Mouse (Mus musculus): ENCODE data around the gene Nab2. TPM values are rescaled to one million over a fixed set of nuclear protein-coding genes. Genes with fewer than 3 reads are reported as not detected.

Nab2 gene
- polyA plus RNA-seq, 1 experiment from 2014 or later = 5.5 TPM

GRCm38 (mm10) chr10:127667269-127668092 lies 887 bp downstream of the Nab2 start:
- H3K4me2 ChIP-seq (ENCODE audit: low read depth, low read length, severe bottlenecking) = peak overlapping the region; percentile 95
- ATAC-seq (replicated peaks; ENCODE audit: low FRiP score) = peak; percentile 32; the same call in 1 of the 2 replicates
- peak; percentile 81 for DNase-seq (ENCODE audit: low spot score)
- WGBS = 3% methylated on average over 33 of the region's 35 CpGs
- H3K9me3 ChIP-seq (ENCODE audit: control insufficient read depth, low read length) = no peaks in the 10 kb centered on the region
- peaks cover 58% of the 10 kb centered on the region for H3K27me3 ChIP-seq (ENCODE audit: control insufficient read depth, insufficient read depth, low read length)
- H3K4me3 ChIP-seq (ENCODE audit: low read depth, low read length) = peak overlapping the region; percentile 54
- H3K27ac ChIP-seq (ENCODE audit: low read depth, low read length) = peak overlapping the region; percentile 75; the same call in 1 of the 2 replicates
- peak overlapping the region; percentile 61 for H3K9ac ChIP-seq (ENCODE audit: low read length)
- H3K36me3 ChIP-seq (ENCODE audit: control insufficient read depth, insufficient read depth, low read length) = no peaks in the 10 kb centered on the region
- H3K4me1 ChIP-seq (replicated peaks; ENCODE audit: control insufficient read depth, insufficient read depth, low read length) = peaks cover 25% of the 10 kb centered on the region

- DNase-seq (ENCODE audit: low spot score) (peak; percentile 83), ATAC-seq (replicated peaks; ENCODE audit: low FRiP score) (peak; percentile 60)
- peak within 1 kb of the TSS; percentile 75; the same call in 1 of the 2 replicates for H3K27ac ChIP-seq (ENCODE audit: low read depth, low read length)
- no peaks in the 10 kb centered on the region for H3K36me3 ChIP-seq (ENCODE audit: control insufficient read depth, insufficient read depth, low read length)
- under 1% methylated on average over 58 of the region's 73 CpGs for WGBS
- H3K4me1 ChIP-seq (replicated peaks; ENCODE audit: control insufficient read depth, insufficient read depth, low read length) = peaks cover 31% of the 10 kb centered on the region
- peak within 1 kb of the TSS; percentile 95 for H3K4me2 ChIP-seq (ENCODE audit: low read depth, low read length, severe bottlenecking)
- H3K27me3 ChIP-seq (ENCODE audit: control insufficient read depth, insufficient read depth, low read length) = peaks cover 63% of the 10 kb centered on the region
- peak within 1 kb of the TSS; percentile 61 for H3K9ac ChIP-seq (ENCODE audit: low read length)
- peak within 1 kb of the TSS; percentile 54 for H3K4me3 ChIP-seq (ENCODE audit: low read depth, low read length)
- H3K9me3 ChIP-seq (ENCODE audit: control insufficient read depth, low read length) = no peaks in the 10 kb centered on the region
Measured at GRCm38 (mm10) chr10:127666501-127667268, 1.7 kb downstream of the Nab2 start, which contains the start of gene Nemp1. Nemp1 (plus strand) TSS chr10:127666901.

GRCm38 (mm10) chr10:127665366-127666181 lies 2.8 kb downstream of the Nab2 start:
- no peaks in the 10 kb centered on the region for H3K9me3 ChIP-seq (ENCODE audit: control insufficient read depth, low read length)
- peaks cover 34% of the 10 kb centered on the region for H3K4me1 ChIP-seq (replicated peaks; ENCODE audit: control insufficient read depth, insufficient read depth, low read length)
- DNase-seq (ENCODE audit: low spot score) = peak; percentile 68
- H3K4me2 ChIP-seq (ENCODE audit: low read depth, low read length, severe bottlenecking) = peak overlapping the region; percentile 95
- H3K27ac ChIP-seq (ENCODE audit: low read depth, low read length) = no peak overlapping the region
- no peaks in the 10 kb centered on the region for H3K36me3 ChIP-seq (ENCODE audit: control insufficient read depth, insufficient read depth, low read length)
- H3K4me3 ChIP-seq (ENCODE audit: low read depth, low read length) = peak overlapping the region; percentile 54
- ATAC-seq (replicated peaks; ENCODE audit: low FRiP score) = no peak
- H3K27me3 ChIP-seq (ENCODE audit: control insufficient read depth, insufficient read depth, low read length) = peaks cover 69% of the 10 kb centered on the region
- 2% methylated on average over 14 of the region's 14 CpGs for WGBS
- peak overlapping the region; percentile 61 for H3K9ac ChIP-seq (ENCODE audit: low read length)

- Histone ChIP-seq H3K9ac (ENCODE audit: low read length) (no peak overlapping the region), H3K36me3 (ENCODE audit: control insufficient read depth, insufficient read depth, low read length) (no peaks in the 10 kb centered on the region), H3K4me3 (ENCODE audit: low read depth, low read length) (no peak overlapping the region), H3K9me3 (ENCODE audit: control insufficient read depth, low read length) (no peaks in the 10 kb centered on the region), H3K27ac (ENCODE audit: low read depth, low read length) (no peak overlapping the region), H3K4me1 (replicated peaks; ENCODE audit: control insufficient read depth, insufficient read depth, low read length) (peaks cover 34% of the 10 kb centered on the region), H3K27me3 (ENCODE audit: control insufficient read depth, insufficient read depth, low read length) (peaks cover 69% of the 10 kb centered on the region), H3K4me2 (ENCODE audit: low read depth, low read length, severe bottlenecking) (no peak overlapping the region)
- ATAC-seq (replicated peaks; ENCODE audit: low FRiP score) (no peak), DNase-seq (ENCODE audit: low spot score) (no peak)
- 16% methylated on average over 13 of the region's 13 CpGs for WGBS
Measured at GRCm38 (mm10) chr10:127664891-127665290, 3.5 kb downstream of the Nab2 start.

- 12% methylated on average over 16 of the region's 16 CpGs for WGBS
- Histone ChIP-seq H3K4me1 (replicated peaks; ENCODE audit: control insufficient read depth, insufficient read depth, low read length) (peaks cover 34% of the 10 kb centered on the region), H3K27ac (ENCODE audit: low read depth, low read length) (no peak overlapping the region)
Measured at GRCm38 (mm10) chr10:127664166-127664565, 4.2 kb downstream of the Nab2 start.

GRCm38 (mm10) chr10:127663590-127663989 lies 4.8 kb downstream of the Nab2 start:
- DNase-seq (ENCODE audit: low spot score) (no peak), ATAC-seq (replicated peaks; ENCODE audit: low FRiP score) (no peak)
- peaks cover 69% of the 10 kb centered on the region for H3K27me3 ChIP-seq (ENCODE audit: control insufficient read depth, insufficient read depth, low read length)
- no peaks in the 10 kb centered on the region for H3K36me3 ChIP-seq (ENCODE audit: control insufficient read depth, insufficient read depth, low read length)
- no peak overlapping the region for H3K4me2 ChIP-seq (ENCODE audit: low read depth, low read length, severe bottlenecking)
- no peak overlapping the region for H3K27ac ChIP-seq (ENCODE audit: low read depth, low read length)
- no peaks in the 10 kb centered on the region for H3K9me3 ChIP-seq (ENCODE audit: control insufficient read depth, low read length)
- no peak overlapping the region for H3K9ac ChIP-seq (ENCODE audit: low read length)
- H3K4me3 ChIP-seq (ENCODE audit: low read depth, low read length) = no peak overlapping the region
- H3K4me1 ChIP-seq (replicated peaks; ENCODE audit: control insufficient read depth, insufficient read depth, low read length) = peaks cover 33% of the 10 kb centered on the region
- WGBS = 20% methylated on average over 5 of the region's 5 CpGs

More at GRCm38 (mm10) chr10:127664166-127664565, 4.2 kb downstream of the Nab2 start:
- Histone ChIP-seq H3K4me2 (ENCODE audit: low read depth, low read length, severe bottlenecking) (no peak overlapping the region), H3K9me3 (ENCODE audit: control insufficient read depth, low read length) (no peaks in the 10 kb centered on the region), H3K4me3 (ENCODE audit: low read depth, low read length) (0 out of 2 replicates have a peak overlapping the region, but pooled peaks have one; percentile 5), H3K9ac (ENCODE audit: low read length) (no peak overlapping the region), H3K36me3 (ENCODE audit: control insufficient read depth, insufficient read depth, low read length) (no peaks in the 10 kb centered on the region), H3K27me3 (ENCODE audit: control insufficient read depth, insufficient read depth, low read length) (peaks cover 69% of the 10 kb centered on the region)
- ATAC-seq (replicated peaks; ENCODE audit: low FRiP score) (no peak), DNase-seq (ENCODE audit: low spot score) (no peak)

- Histone ChIP-seq H3K27me3 (ENCODE audit: control insufficient read depth, insufficient read depth, low read length) (peaks cover 63% of the 10 kb centered on the region), H3K36me3 (ENCODE audit: control insufficient read depth, insufficient read depth, low read length) (no peaks in the 10 kb centered on the region), H3K4me1 (replicated peaks; ENCODE audit: control insufficient read depth, insufficient read depth, low read length) (peaks cover 26% of the 10 kb centered on the region), H3K27ac (ENCODE audit: low read depth, low read length) (no peak overlapping the region), H3K4me2 (ENCODE audit: low read depth, low read length, severe bottlenecking) (peak overlapping the region; percentile 26; the same call in 1 of the 2 replicates), H3K9ac (ENCODE audit: low read length) (no peak overlapping the region), H3K9me3 (ENCODE audit: control insufficient read depth, low read length) (no peaks in the 10 kb centered on the region), H3K4me3 (ENCODE audit: low read depth, low read length) (no peak overlapping the region)
- peak; percentile 69 for DNase-seq (ENCODE audit: low spot score)
- ATAC-seq (replicated peaks; ENCODE audit: low FRiP score) = no peak
- 11% methylated on average over 19 of the region's 19 CpGs for WGBS
Measured at GRCm38 (mm10) chr10:127662666-127663253, 5.6 kb downstream of the Nab2 start.
